Mouse (Mus musculus) naive thymus-derived CD4-positive, alpha-beta T cell, adult 2 months (primary cell): ENCODE results near the gene Dtx4.

Experiments used
- DNase-seq: peaks from one replicate; pipeline ENCODE4 v3.0.0-alpha.2; 2011; ENCODE audit warnings: low read depth

Gene Dtx4

DNA sequence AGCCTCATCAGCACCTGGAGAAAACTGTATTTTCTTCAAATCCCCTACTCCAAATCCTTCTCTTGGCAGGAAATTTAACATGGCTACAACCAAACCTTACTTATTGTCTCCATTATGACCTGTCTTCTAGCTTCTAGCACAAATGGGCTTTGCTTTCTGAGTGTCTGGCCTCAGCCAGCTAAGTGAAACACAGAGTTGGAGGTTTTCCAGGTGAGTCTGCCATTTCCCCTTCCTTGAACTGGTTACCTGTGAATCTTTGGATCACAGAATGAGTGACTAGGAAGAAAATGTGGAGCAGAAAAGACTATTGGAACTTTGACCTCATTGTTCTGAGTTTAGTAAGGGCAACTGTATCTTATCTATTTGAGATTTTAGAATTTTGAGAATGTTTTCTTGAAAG, 83.9 kb downstream of the Dtx4 start, which contains the start of gene Olfr1441:
TSS of gene Olfr1441 (plus strand) at position 73 of the 400 bp plus-strand sequence.
- DNase-seq = no peak
